Mouse (Mus musculus): ENCODE data around the gene Pde6g. TPM values are rescaled to one million over a fixed set of nuclear protein-coding genes. Genes with fewer than 3 reads are reported as not detected.

Pde6g gene
- polyA plus RNA-seq, 1 experiment from 2014 or later: 0.17 TPM

DNA sequence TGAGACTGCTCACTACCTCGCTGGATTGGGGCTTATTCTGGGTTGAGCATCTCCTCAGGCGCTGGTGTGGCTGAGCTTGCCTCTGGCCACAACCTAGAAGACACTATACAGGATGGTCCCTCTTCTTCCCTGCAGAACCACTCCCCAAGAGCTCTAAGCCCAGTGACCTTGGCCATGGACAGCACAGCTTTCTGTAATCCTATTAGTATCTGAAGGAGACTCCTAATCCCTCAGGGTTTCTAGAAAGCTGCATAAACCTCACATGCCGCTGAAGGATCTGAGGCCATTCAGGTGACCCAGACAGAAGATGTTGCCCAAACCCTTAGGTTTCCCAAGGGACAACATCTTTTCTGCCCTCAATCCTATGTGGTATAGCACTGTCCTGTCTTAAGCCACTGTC lies 1.1 kb downstream of the Pde6g start:
- Histone ChIP-seq H3K27ac (replicated peaks) (no peak overlapping the region), H3K9ac (no peak overlapping the region), H3K4me1 (replicated peaks) (peaks cover 37% of the 10 kb centered on the region), H3K4me3 (replicated peaks) (no peak overlapping the region), H3K36me3 (replicated peaks) (no peaks in the 10 kb centered on the region), H3K4me2 (no peak overlapping the region), H3K9me3 (replicated peaks) (no peaks in the 10 kb centered on the region), H3K27me3 (no peaks in the 10 kb centered on the region)
- WGBS (ENCODE audit: insufficient replicate concordance): 68% methylated on average over 3 of the region's 3 CpGs
- no peak for ATAC-seq (ENCODE audit: insufficient read depth)

- H3K4me3 ChIP-seq (replicated peaks): no peak overlapping the region
- no peak overlapping the region for H3K27ac ChIP-seq (replicated peaks)
- H3K4me1 ChIP-seq (replicated peaks): no peaks in the 10 kb centered on the region
- whole genome bisulfite sequencing (ENCODE audit: insufficient replicate concordance): 66% methylated on average over 7 of the region's 7 CpGs
- H3K9ac ChIP-seq: no peak overlapping the region
- no peak overlapping the region for H3K4me2 ChIP-seq
- H3K9me3 ChIP-seq (replicated peaks): no peaks in the 10 kb centered on the region
- no peaks in the 10 kb centered on the region for H3K36me3 ChIP-seq (replicated peaks)
- H3K27me3 ChIP-seq: no peaks in the 10 kb centered on the region
- ATAC-seq (ENCODE audit: insufficient read depth): no peak
Measured at GRCm38 (mm10) chr11:120447179-120447578, 6.1 kb downstream of the Pde6g start.

DNA sequence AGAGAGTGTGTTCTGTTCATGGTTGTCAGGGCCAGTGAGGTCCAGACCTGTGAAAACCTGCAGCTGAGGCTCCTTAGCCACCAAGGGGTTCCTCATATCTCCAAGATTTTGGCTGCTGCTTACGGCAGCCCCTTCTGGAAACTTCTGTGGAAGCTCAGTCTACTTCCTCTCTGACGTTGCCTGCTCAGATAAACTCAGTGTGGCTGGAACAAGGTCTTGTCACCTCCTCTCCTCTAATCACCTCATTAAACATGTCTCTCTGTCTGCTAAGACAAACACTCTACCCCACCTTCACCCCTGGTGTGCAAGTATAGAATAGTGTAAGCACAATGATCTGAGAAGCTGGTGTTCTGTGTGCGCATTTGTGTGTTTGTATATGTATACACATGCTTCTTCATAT lies 7.8 kb downstream of the Pde6g start:
- Histone ChIP-seq H3K36me3 (replicated peaks) (no peaks in the 10 kb centered on the region), H3K9ac (no peak overlapping the region), H3K27ac (replicated peaks) (no peak overlapping the region), H3K9me3 (replicated peaks) (no peaks in the 10 kb centered on the region), H3K27me3 (no peaks in the 10 kb centered on the region), H3K4me1 (replicated peaks) (no peaks in the 10 kb centered on the region), H3K4me3 (replicated peaks) (no peak overlapping the region), H3K4me2 (no peak overlapping the region)
- 34% methylated on average over 3 of the region's 3 CpGs for WGBS (ENCODE audit: insufficient replicate concordance)
- ATAC-seq (ENCODE audit: insufficient read depth): no peak

- Histone ChIP-seq H3K4me2 (no peak overlapping the region), H3K9ac (no peak overlapping the region), H3K4me1 (replicated peaks) (no peaks in the 10 kb centered on the region), H3K36me3 (replicated peaks) (no peaks in the 10 kb centered on the region), H3K4me3 (replicated peaks) (no peak overlapping the region), H3K27me3 (no peaks in the 10 kb centered on the region), H3K9me3 (replicated peaks) (no peaks in the 10 kb centered on the region), H3K27ac (replicated peaks) (no peak overlapping the region)
- ATAC-seq (ENCODE audit: insufficient read depth): no peak
- whole genome bisulfite sequencing (ENCODE audit: insufficient replicate concordance): 52% methylated on average over 6 of the region's 6 CpGs
Measured at GRCm38 (mm10) chr11:120444106-120444505, 9.2 kb downstream of the Pde6g start.

- Histone ChIP-seq H3K9me3 (replicated peaks) (no peaks in the 10 kb centered on the region), H3K36me3 (replicated peaks) (no peaks in the 10 kb centered on the region), H3K9ac (no peak overlapping the region), H3K4me2 (no peak overlapping the region), H3K4me1 (replicated peaks) (peaks cover 2% of the 10 kb centered on the region; the same call in 1 of the 2 replicates), H3K27me3 (no peaks in the 10 kb centered on the region), H3K4me3 (replicated peaks) (no peak overlapping the region), H3K27ac (replicated peaks) (no peak overlapping the region)
- 76% methylated on average over 3 of the region's 3 CpGs for WGBS (ENCODE audit: insufficient replicate concordance)
- no peak for ATAC-seq (ENCODE audit: insufficient read depth)
Measured at GRCm38 (mm10) chr11:120442765-120443280, 10.5 kb downstream of the Pde6g start.

DNA sequence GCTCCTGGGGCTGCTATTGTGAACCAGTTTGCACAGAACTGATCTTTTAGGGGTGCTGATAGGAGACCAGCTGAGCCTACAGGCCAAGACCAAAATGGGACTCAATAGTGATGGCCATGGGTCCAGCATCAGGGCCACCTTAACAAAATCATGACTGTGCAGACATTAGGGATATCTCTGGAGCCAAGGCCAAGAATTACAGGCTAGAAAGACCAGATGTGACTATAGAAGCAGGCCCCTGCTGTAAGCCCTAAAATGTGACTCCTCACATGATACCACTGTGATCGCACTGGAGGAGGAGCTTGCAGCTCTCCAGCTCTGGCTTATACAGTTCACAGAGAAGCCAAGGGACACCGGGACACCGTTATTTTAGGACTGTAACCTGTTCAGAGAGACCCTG lies 11.0 kb downstream of the Pde6g start, which contains the start of gene Tspan10:
Gene Tspan10, plus strand, starts transcription at position 301 of the 400 bp plus-strand sequence.
- H3K27me3 ChIP-seq: no peaks in the 10 kb centered on the region
- no peaks in the 10 kb centered on the region for H3K9me3 ChIP-seq (replicated peaks)
- H3K4me3 ChIP-seq (replicated peaks): no peak within 1 kb of the TSS
- no peak within 1 kb of the TSS for H3K9ac ChIP-seq
- no peak for ATAC-seq (ENCODE audit: insufficient read depth)
- 68% methylated on average over 3 of the region's 3 CpGs for WGBS (ENCODE audit: insufficient replicate concordance)
- no peaks in the 10 kb centered on the region for H3K36me3 ChIP-seq (replicated peaks)
- H3K4me2 ChIP-seq: no peak within 1 kb of the TSS
- H3K4me1 ChIP-seq (replicated peaks): peaks cover 2% of the 10 kb centered on the region; the same call in 1 of the 2 replicates
- no peak within 1 kb of the TSS for H3K27ac ChIP-seq (replicated peaks)

DNA sequence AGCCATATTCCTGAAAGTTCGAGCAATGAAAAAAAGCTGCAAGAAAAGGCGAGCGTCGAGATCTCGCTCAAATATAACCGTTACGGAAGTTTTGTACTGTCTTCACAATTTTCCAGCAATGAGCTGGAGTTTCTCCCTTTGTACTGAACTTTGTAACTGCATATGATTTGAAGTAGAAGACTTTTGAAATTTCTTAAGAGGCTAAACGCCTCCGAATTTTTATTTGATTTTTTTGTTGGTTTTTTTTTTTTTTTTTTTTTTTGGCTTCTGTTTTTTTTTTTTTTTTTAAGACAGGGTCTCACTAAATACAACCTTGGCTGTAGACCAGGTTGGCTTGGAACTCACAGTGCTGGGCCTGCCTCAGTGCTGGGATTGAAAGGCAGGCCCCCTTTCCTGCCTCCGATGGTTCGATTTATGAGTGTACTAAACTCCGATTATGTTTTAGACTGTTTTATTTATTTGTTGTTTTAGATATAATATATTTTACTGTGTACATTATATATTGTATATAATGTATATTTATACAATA lies 15.4 kb downstream of the Pde6g start:
- Histone ChIP-seq H3K36me3 (replicated peaks) (peaks cover 28% of the 10 kb centered on the region), H3K4me3 (replicated peaks) (peak overlapping the region; percentile 81), H3K9ac (peak overlapping the region; percentile 95), H3K27ac (replicated peaks) (peak overlapping the region; percentile 95), H3K4me2 (peak overlapping the region; percentile 76), H3K9me3 (replicated peaks) (no peaks in the 10 kb centered on the region), H3K4me1 (replicated peaks) (peaks cover 15% of the 10 kb centered on the region), H3K27me3 (no peaks in the 10 kb centered on the region)
- no peak for ATAC-seq (ENCODE audit: insufficient read depth)
- WGBS (ENCODE audit: insufficient replicate concordance): 27% methylated on average over 12 of the region's 12 CpGs

- peak; percentile 93 for ATAC-seq (ENCODE audit: insufficient read depth)
- Histone ChIP-seq H3K4me3 (replicated peaks) (peak within 1 kb of the TSS; percentile 81), H3K4me1 (replicated peaks) (peaks cover 15% of the 10 kb centered on the region), H3K4me2 (peak within 1 kb of the TSS; percentile 76), H3K27ac (replicated peaks) (peak within 1 kb of the TSS; percentile 95), H3K36me3 (replicated peaks) (peaks cover 35% of the 10 kb centered on the region), H3K27me3 (no peaks in the 10 kb centered on the region), H3K9me3 (replicated peaks) (no peaks in the 10 kb centered on the region), H3K9ac (peak within 1 kb of the TSS; percentile 95)
- under 1% methylated on average over 77 of the region's 77 CpGs for WGBS (ENCODE audit: insufficient replicate concordance)
Measured at GRCm38 (mm10) chr11:120437152-120437856, 16.0 kb downstream of the Pde6g start, which contains the start of gene Nploc4. Gene Nploc4, minus strand, starts transcription at chr11:120437708.

DNA sequence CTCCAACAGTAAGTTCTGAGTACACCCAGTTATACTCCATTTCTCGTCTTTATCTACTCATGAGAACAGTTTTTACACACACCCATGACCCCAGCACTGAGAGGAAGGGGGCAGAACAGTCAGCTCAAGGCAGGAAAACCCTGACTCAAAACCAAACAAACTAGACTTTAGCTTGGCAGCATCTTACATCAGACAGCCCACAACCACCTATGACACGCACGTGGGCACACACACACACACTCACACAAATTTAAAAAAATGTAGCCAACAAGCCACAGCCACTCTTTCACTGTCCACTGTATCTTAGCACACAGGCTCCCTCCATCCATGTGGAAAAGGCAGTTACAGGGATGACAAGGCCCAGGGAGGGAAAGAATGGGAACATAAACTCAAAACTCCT lies 26.6 kb downstream of the Pde6g start:
- no peak for ATAC-seq (ENCODE audit: insufficient read depth)
- no peaks in the 10 kb centered on the region for H3K9me3 ChIP-seq (replicated peaks)
- WGBS (ENCODE audit: insufficient replicate concordance): 69% methylated on average over 3 of the region's 3 CpGs
- H3K27ac ChIP-seq (replicated peaks): no peak overlapping the region
- no peak overlapping the region for H3K4me2 ChIP-seq
- H3K27me3 ChIP-seq: no peaks in the 10 kb centered on the region
- H3K4me3 ChIP-seq (replicated peaks): no peak overlapping the region
- peaks cover 94% of the 10 kb centered on the region for H3K36me3 ChIP-seq (replicated peaks)
- H3K9ac ChIP-seq: no peak overlapping the region
- H3K4me1 ChIP-seq (replicated peaks): 0 out of 2 replicates have a peak, but pooled peaks cover 11% of the 10 kb centered on the region

- Histone ChIP-seq H3K36me3 (replicated peaks) (peaks cover 98% of the 10 kb centered on the region), H3K27ac (replicated peaks) (no peak overlapping the region), H3K9ac (no peak overlapping the region), H3K4me1 (replicated peaks) (0 out of 2 replicates have a peak, but pooled peaks cover 17% of the 10 kb centered on the region), H3K27me3 (no peaks in the 10 kb centered on the region), H3K4me3 (replicated peaks) (no peak overlapping the region), H3K4me2 (no peak overlapping the region), H3K9me3 (replicated peaks) (no peaks in the 10 kb centered on the region)
- 68% methylated on average over 9 of the region's 9 CpGs for WGBS (ENCODE audit: insufficient replicate concordance)
- no peak for ATAC-seq (ENCODE audit: insufficient read depth)
Measured at GRCm38 (mm10) chr11:120423569-120424295, 29.6 kb downstream of the Pde6g start.

All from liver, embryonic 15.5 days (tissue).